Mouse (Mus musculus) bone marrow, adult 2 months (tissue): ENCODE data around the gene Abcb8.

Experiments used
- CTCF ChIP-seq: fragments of 200-500 bp; IDR thresholded peaks from 2 replicates; pipeline ENCODE4 v1.5.1; 2011; ENCODE audit warnings: low read length, control low read depth; ENCODE audit not compliant: control insufficient read depth, insufficient read depth
- POLR2A ChIP-seq: fragments of 200-500 bp; IDR thresholded peaks from 2 replicates; pipeline ENCODE4 v1.6.1; 2011; ENCODE audit warnings: low read depth, mild to moderate bottlenecking, control low read depth, low read length, borderline replicate concordance; ENCODE audit not compliant: control insufficient read depth

DNA sequence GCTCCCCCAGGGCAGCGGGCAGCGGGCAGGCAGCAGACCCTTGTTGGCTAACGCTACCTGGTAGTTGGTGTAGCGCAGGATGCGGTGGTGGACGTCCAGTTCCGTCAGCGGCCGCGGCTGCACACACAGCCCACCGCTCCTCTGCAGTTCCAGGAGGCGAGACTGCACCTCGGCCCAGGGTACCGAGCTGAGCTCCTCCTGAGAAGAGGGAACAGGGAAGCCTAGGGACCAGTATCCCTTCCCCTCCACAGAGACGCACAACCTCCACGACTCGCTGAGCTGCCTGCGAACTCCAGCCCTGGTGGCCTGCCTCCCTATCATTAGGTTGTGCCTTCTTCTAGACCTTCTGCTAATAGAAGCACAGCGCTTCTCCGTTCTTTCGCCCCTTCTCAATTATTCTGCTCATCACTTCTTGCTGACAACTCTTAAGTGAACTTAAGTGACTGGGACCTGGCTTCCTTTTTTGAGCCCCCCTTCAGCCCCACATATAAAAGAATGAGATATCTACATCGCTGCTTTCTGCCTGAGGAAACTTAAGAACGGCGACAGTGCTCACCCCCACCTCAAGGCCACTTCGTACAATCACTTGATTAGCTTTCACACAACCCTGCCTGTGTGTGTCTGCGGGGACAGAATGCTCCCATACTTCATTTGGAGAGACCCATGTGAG is 5.1 kb upstream of the Abcb8 start:
- TF ChIP-seq CTCF (no peak), POLR2A (no peak)
